Mouse (Mus musculus): ENCODE results near the gene Slc9a3r1. TPM values are rescaled to one million over a fixed set of nuclear protein-coding genes. Genes with fewer than 3 reads are reported as not detected.

The Slc9a3r1 gene
- polyA plus RNA-seq, 1 experiment from 2014 or later = 76.4 TPM

- no peaks in the 10 kb centered on the region for H3K27me3 ChIP-seq
- H3K9ac ChIP-seq = no peak overlapping the region
- peak; percentile 55 for ATAC-seq (ENCODE audit: insufficient read depth)
- peaks cover 38% of the 10 kb centered on the region for H3K36me3 ChIP-seq (replicated peaks)
- H3K27ac ChIP-seq (replicated peaks) = peak overlapping the region; percentile 72
- peaks cover 66% of the 10 kb centered on the region for H3K4me1 ChIP-seq (replicated peaks)
- no peak overlapping the region for H3K4me3 ChIP-seq (replicated peaks)
- 60% methylated on average over 10 of the region's 10 CpGs for WGBS (ENCODE audit: insufficient replicate concordance)
- no peaks in the 10 kb centered on the region for H3K9me3 ChIP-seq (replicated peaks)
- H3K4me2 ChIP-seq = peak overlapping the region; percentile 50
Measured at GRCm38 (mm10) chr11:115177559-115178195, 14.5 kb downstream of the Slc9a3r1 start.

GRCm38 (mm10) chr11:115178766-115179165 is 15.6 kb downstream of the Slc9a3r1 start:
- Histone ChIP-seq H3K36me3 (replicated peaks) (peaks cover 38% of the 10 kb centered on the region), H3K4me1 (replicated peaks) (peaks cover 63% of the 10 kb centered on the region)

DNA sequence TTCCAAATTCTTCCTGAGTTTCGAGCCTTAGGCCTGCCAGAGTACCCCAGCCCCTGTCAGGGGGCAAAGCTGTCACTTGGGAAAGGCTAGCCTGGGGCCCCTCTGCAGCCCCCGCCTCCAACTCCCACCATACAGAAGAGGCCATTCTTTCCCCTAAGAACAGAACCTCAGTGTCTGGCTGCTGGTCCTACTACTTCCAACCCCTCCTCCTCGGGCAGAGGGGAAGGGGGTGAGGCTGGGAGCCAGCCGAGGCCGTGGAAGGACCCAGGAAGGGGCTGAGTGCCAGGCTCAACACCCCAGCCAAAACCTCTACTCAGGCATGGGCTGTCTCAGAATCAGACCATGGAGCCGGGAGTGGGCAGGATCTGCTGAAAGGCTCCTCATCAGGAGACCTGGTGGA is 16.1 kb downstream of the Slc9a3r1 start:
- peaks cover 60% of the 10 kb centered on the region for H3K4me1 ChIP-seq (replicated peaks)
- H3K9ac ChIP-seq = no peak overlapping the region
- WGBS (ENCODE audit: insufficient replicate concordance) = 68% methylated on average over 6 of the region's 6 CpGs
- H3K4me3 ChIP-seq (replicated peaks) = no peak overlapping the region
- peaks cover 38% of the 10 kb centered on the region for H3K36me3 ChIP-seq (replicated peaks)
- ATAC-seq (ENCODE audit: insufficient read depth) = no peak
- H3K27ac ChIP-seq (replicated peaks) = peak overlapping the region; percentile 33; the same call in 1 of the 2 replicates
- H3K4me2 ChIP-seq = no peak overlapping the region
- no peaks in the 10 kb centered on the region for H3K27me3 ChIP-seq
- no peaks in the 10 kb centered on the region for H3K9me3 ChIP-seq (replicated peaks)

More at GRCm38 (mm10) chr11:115178766-115179165, 15.6 kb downstream of the Slc9a3r1 start:
- WGBS (ENCODE audit: insufficient replicate concordance) = 65% methylated on average over 2 of the region's 2 CpGs
- H3K27me3 ChIP-seq = no peaks in the 10 kb centered on the region
- no peak overlapping the region for H3K9ac ChIP-seq
- no peak overlapping the region for H3K4me2 ChIP-seq
- H3K4me3 ChIP-seq (replicated peaks) = no peak overlapping the region
- H3K9me3 ChIP-seq (replicated peaks) = no peaks in the 10 kb centered on the region
- ATAC-seq (ENCODE audit: insufficient read depth) = no peak
- H3K27ac ChIP-seq (replicated peaks) = peak overlapping the region; percentile 33; the same call in 1 of the 2 replicates

- no peak for ATAC-seq (ENCODE audit: insufficient read depth)
- H3K4me2 ChIP-seq = no peak overlapping the region
- WGBS (ENCODE audit: insufficient replicate concordance) = 70% methylated on average over 6 of the region's 6 CpGs
- H3K27me3 ChIP-seq = no peaks in the 10 kb centered on the region
- no peak overlapping the region for H3K4me3 ChIP-seq (replicated peaks)
- no peak overlapping the region for H3K27ac ChIP-seq (replicated peaks)
- H3K36me3 ChIP-seq (replicated peaks) = peaks cover 38% of the 10 kb centered on the region
- H3K4me1 ChIP-seq (replicated peaks) = peaks cover 58% of the 10 kb centered on the region
- no peak overlapping the region for H3K9ac ChIP-seq
- no peaks in the 10 kb centered on the region for H3K9me3 ChIP-seq (replicated peaks)
Measured at GRCm38 (mm10) chr11:115179881-115180280, 16.7 kb downstream of the Slc9a3r1 start.

GRCm38 (mm10) chr11:115181913-115182638 is 18.9 kb downstream of the Slc9a3r1 start:
- Histone ChIP-seq H3K4me1 (replicated peaks) (peaks cover 56% of the 10 kb centered on the region), H3K27ac (replicated peaks) (no peak overlapping the region), H3K9me3 (replicated peaks) (no peaks in the 10 kb centered on the region), H3K9ac (no peak overlapping the region), H3K27me3 (no peaks in the 10 kb centered on the region), H3K4me2 (no peak overlapping the region), H3K36me3 (replicated peaks) (peaks cover 30% of the 10 kb centered on the region), H3K4me3 (replicated peaks) (no peak overlapping the region)
- WGBS (ENCODE audit: insufficient replicate concordance) = 15% methylated on average over 12 of the region's 12 CpGs
- ATAC-seq (ENCODE audit: insufficient read depth) = no peak

DNA sequence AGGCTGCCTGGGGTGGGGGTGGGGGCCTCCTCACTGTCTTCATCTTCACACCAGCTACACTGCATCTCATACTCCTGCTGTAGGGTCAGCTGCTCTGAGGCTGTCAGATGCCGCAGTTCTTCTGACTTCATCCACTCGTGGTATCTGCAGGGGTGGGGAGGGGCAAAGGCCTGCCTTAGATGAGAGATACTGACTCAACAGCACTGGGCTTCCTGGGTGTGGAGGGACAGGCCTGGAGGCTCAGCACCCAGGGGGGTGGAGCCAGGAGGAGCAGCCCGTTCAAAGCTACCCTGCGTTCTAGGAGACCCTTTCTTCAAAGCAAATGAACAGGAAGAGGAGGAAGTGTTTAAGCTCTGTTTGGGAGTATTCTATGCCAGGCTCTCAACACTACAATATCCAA is 21.8 kb downstream of the Slc9a3r1 start:
- WGBS (ENCODE audit: insufficient replicate concordance) = 19% methylated on average over 4 of the region's 4 CpGs
- ATAC-seq (ENCODE audit: insufficient read depth) = no peak
- Histone ChIP-seq H3K27ac (replicated peaks) (no peak overlapping the region), H3K27me3 (no peaks in the 10 kb centered on the region), H3K4me2 (no peak overlapping the region), H3K4me3 (replicated peaks) (no peak overlapping the region), H3K9me3 (replicated peaks) (no peaks in the 10 kb centered on the region), H3K9ac (no peak overlapping the region), H3K4me1 (replicated peaks) (peaks cover 64% of the 10 kb centered on the region), H3K36me3 (replicated peaks) (peaks cover 11% of the 10 kb centered on the region)

DNA sequence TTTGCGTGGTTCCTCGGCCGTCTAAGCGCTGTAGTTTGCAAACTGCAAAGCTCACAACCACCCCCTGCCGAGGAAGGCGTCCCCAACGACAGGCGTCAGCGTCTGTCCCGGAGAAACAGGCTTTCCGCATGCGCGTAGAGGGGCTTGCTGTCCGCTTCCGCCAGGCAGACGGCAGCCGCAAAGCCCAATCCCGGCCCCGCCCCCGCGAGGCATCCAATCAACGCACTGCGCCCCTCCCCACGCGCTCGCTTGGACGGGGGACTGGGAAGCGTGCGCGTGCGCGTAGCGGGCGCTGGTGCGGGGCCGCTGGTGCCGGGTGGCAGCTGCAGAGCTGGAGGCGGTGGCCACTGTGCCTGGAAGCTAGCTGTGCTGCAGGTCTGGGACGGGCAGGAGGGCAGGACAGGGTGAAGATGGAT is 24.1 kb downstream of the Slc9a3r1 start, which contains the start of gene Tmem104:
Tmem104 (plus strand) TSS at position 264 of the 416 bp plus-strand sequence.
- H3K4me3 ChIP-seq (replicated peaks) = peak within 1 kb of the TSS; percentile 71
- no peaks in the 10 kb centered on the region for H3K9me3 ChIP-seq (replicated peaks)
- under 1% methylated on average over 39 of the region's 39 CpGs for WGBS (ENCODE audit: insufficient replicate concordance)
- peaks cover 5% of the 10 kb centered on the region for H3K36me3 ChIP-seq (replicated peaks)
- H3K27ac ChIP-seq (replicated peaks) = peak within 1 kb of the TSS; percentile 82
- ATAC-seq (ENCODE audit: insufficient read depth) = peak; percentile 88
- peak within 1 kb of the TSS; percentile 94 for H3K4me2 ChIP-seq
- no peaks in the 10 kb centered on the region for H3K27me3 ChIP-seq
- H3K9ac ChIP-seq = peak within 1 kb of the TSS; percentile 75
- peaks cover 65% of the 10 kb centered on the region for H3K4me1 ChIP-seq (replicated peaks)

GRCm38 (mm10) chr11:115187693-115188092 is 24.6 kb downstream of the Slc9a3r1 start, which contains the start of gene Nat9:
Gene Nat9, minus strand, starts transcription at chr11:115187859.
- H3K9me3 ChIP-seq (replicated peaks) = no peaks in the 10 kb centered on the region
- H3K9ac ChIP-seq = peak within 1 kb of the TSS; percentile 75
- H3K4me1 ChIP-seq (replicated peaks) = peaks cover 64% of the 10 kb centered on the region
- peak; percentile 38; the same call in 1 of the 2 replicates for ATAC-seq (ENCODE audit: insufficient read depth)
- H3K36me3 ChIP-seq (replicated peaks) = peaks cover 5% of the 10 kb centered on the region
- 4% methylated on average over 12 of the region's 12 CpGs for WGBS (ENCODE audit: insufficient replicate concordance)
- no peaks in the 10 kb centered on the region for H3K27me3 ChIP-seq
- peak within 1 kb of the TSS; percentile 82 for H3K27ac ChIP-seq (replicated peaks)
- H3K4me2 ChIP-seq = peak within 1 kb of the TSS; percentile 94
- peak within 1 kb of the TSS; percentile 71 for H3K4me3 ChIP-seq (replicated peaks)

GRCm38 (mm10) chr11:115188539-115189231 is 25.5 kb downstream of the Slc9a3r1 start:
- peak overlapping the region; percentile 94 for H3K4me2 ChIP-seq
- ATAC-seq (ENCODE audit: insufficient read depth) = no peak

DNA sequence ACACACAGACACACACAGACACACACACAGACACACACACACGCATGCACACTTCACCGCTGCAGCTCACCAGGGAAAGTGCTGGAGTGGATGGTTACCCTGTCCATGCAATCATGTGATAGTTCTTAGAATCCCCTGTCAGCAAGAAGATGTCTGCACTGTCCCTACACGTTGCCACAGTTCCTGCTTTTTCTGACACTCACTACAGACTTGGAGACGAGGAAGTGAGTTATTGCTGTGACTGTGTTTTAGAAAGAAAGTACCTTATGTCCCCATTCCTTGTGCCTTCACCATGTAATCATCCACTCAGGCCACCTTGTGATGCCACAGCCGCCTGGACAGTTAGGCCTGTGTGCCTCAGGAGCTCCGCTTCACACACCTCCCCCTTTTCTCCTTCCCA is 26.2 kb downstream of the Slc9a3r1 start:
- Histone ChIP-seq H3K27ac (replicated peaks) (peak overlapping the region; percentile 70), H3K4me1 (replicated peaks) (peaks cover 55% of the 10 kb centered on the region), H3K4me2 (peak overlapping the region; percentile 94), H3K9me3 (replicated peaks) (no peaks in the 10 kb centered on the region), H3K27me3 (no peaks in the 10 kb centered on the region), H3K4me3 (replicated peaks) (peak overlapping the region; percentile 6; the same call in 1 of the 2 replicates), H3K36me3 (replicated peaks) (peaks cover 5% of the 10 kb centered on the region), H3K9ac (no peak overlapping the region)
- whole genome bisulfite sequencing (ENCODE audit: insufficient replicate concordance) = 61% methylated on average over 6 of the region's 6 CpGs
- ATAC-seq (ENCODE audit: insufficient read depth) = no peak

More at GRCm38 (mm10) chr11:115188539-115189231, 25.5 kb downstream of the Slc9a3r1 start:
- H3K27me3 ChIP-seq = no peaks in the 10 kb centered on the region
- H3K9me3 ChIP-seq (replicated peaks) = no peaks in the 10 kb centered on the region
- no peak overlapping the region for H3K9ac ChIP-seq
- peak overlapping the region; percentile 70 for H3K27ac ChIP-seq (replicated peaks)
- peaks cover 56% of the 10 kb centered on the region for H3K4me1 ChIP-seq (replicated peaks)
- WGBS (ENCODE audit: insufficient replicate concordance) = 27% methylated on average over 13 of the region's 13 CpGs
- H3K4me3 ChIP-seq (replicated peaks) = peak overlapping the region; percentile 71
- peaks cover 5% of the 10 kb centered on the region for H3K36me3 ChIP-seq (replicated peaks)

- H3K27me3 ChIP-seq = no peaks in the 10 kb centered on the region
- 17% methylated on average over 9 of the region's 9 CpGs for WGBS (ENCODE audit: insufficient replicate concordance)
- no peak overlapping the region for H3K4me3 ChIP-seq (replicated peaks)
- H3K27ac ChIP-seq (replicated peaks) = peak overlapping the region; percentile 67; the same call in 1 of the 2 replicates
- H3K4me1 ChIP-seq (replicated peaks) = peaks cover 54% of the 10 kb centered on the region
- no peak overlapping the region for H3K4me2 ChIP-seq
- no peak for ATAC-seq (ENCODE audit: insufficient read depth)
- H3K9me3 ChIP-seq (replicated peaks) = no peaks in the 10 kb centered on the region
- peaks cover 8% of the 10 kb centered on the region for H3K36me3 ChIP-seq (replicated peaks)
- no peak overlapping the region for H3K9ac ChIP-seq
Measured at GRCm38 (mm10) chr11:115192180-115192579, 29.0 kb downstream of the Slc9a3r1 start.

All from liver, embryonic 15.5 days (tissue).